Mouse (Mus musculus) large intestine, adult 2 months (tissue): ENCODE measurements around the gene Tcam1. TPM values are rescaled to one million over a fixed set of nuclear protein-coding genes. Genes with fewer than 3 reads are reported as not detected.

Experiments
- DNase-seq: peaks from one replicate; pipeline ENCODE4 v3.0.0-alpha.2; 2012; ENCODE audit warnings: low read depth, low spot score
- WGBS: fragments of 180-500 bp; shearing (Covaris S2); methylation state at CpG from one replicate; pipeline ENCODE4 v1.1.7; 2018; 5-methylcytosine and 5-hydroxymethylcytosine counted together
- polyA plus RNA-seq: library from polyadenylated mRNA; depleted of rRNA; stranded (reverse); fragments of >200 nt; gene quantifications from 2 replicates; pipeline ENCODE4 v1.2.3, GENCODE M21; 2012; rRNA removed

The Tcam1 gene
- polyA plus RNA-seq, 1 experiment: 0.12 TPM

DNA sequence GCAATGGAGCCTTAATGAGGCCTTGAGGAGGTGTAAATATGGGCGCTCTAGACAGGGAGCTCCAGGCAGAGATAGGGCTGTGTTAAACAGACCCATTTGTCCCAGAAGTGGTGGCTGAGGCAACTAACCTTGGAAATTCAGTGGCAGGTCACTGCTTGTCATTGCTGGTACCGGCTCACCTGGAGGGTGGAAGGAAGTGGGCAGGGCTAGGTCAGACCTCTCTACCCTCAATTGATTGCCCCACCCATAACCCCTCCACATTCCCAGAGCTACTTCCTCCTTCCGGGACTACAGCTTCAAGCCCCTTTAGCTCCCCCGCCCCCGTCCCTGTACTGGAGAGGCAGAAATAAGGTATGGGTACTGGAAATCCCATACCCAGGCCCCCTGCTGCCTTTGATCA lies 37.1 kb downstream of the Tcam1 start:
- no peak for DNase-seq
- 39% methylated on average over 5 of the region's 5 CpGs for WGBS

GRCm38 (mm10) chr11:106314333-106314812 lies 37.9 kb downstream of the Tcam1 start, which contains the start of gene Cd79b:
Gene Cd79b (minus strand): TSS chr11:106314762.
- 77% methylated on average over 9 of the region's 9 CpGs for WGBS
- DNase-seq: no peak

DNA sequence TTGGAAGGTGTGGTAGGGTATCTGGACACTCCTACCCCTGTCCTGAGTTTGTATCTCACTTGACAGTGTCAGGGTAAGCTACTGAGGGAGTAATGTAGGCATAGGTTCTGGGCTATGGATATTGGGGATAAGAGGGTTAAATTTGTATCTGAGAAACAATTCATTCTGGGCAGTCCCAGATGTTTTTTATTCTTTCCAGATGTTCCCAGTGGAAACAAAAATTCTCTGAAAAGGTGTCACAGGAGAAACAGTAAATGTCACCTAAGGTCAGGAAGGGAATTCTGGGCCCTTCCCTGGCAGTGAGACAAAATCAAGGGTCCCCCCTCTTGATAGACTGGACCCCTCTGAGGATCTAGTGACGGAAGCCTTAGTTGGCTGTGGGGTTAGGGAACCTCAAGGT lies 39.9 kb downstream of the Tcam1 start:
- 81% methylated on average over 1 of the region's 1 CpGs for WGBS
- no peak for DNase-seq

DNA sequence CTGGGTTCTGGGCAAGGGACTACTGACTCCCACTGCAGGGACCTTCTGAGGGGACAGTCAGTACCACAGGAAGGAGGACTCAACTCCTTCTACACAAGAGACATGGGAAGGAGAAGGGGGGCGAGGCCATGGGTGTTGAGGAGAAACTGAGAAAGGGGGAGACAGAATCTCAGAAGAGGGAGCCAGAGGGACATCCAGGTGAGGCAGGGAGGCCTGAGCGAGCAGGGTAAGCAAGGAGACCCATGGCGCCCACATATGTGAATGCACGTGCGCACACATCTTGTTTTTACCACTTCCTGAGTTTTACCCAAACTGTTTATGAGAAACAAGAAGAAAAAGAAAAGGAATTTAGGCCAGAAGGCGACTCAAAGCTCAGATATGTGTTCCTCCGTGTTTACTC lies 41.3 kb downstream of the Tcam1 start:
- DNase-seq: no peak
- 72% methylated on average over 7 of the region's 7 CpGs for WGBS

GRCm38 (mm10) chr11:106318406-106319366 lies 42.2 kb downstream of the Tcam1 start:
- no peak for DNase-seq
- WGBS: 49% methylated on average over 21 of the region's 21 CpGs

DNA sequence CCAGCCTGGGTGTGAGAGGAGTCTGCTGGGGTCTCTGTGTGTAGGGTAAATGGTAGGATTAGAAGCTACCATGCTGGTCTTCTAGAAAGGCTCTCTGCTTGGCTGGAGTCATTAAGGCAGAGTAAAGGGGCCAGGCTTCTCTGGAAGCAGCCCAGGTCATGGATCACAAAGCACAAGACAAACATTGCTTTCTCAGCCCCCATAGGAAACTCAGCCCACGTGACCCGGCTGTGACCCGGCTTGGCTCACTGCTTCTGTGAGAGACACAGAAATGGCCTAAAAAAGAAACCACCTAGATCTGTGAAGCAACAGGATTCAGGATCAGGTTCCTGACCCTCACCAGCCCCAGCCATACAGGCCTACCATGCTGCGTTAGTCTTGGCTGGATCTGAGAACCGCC lies 48.4 kb downstream of the Tcam1 start:
- 71% methylated on average over 5 of the region's 5 CpGs for WGBS

DNA sequence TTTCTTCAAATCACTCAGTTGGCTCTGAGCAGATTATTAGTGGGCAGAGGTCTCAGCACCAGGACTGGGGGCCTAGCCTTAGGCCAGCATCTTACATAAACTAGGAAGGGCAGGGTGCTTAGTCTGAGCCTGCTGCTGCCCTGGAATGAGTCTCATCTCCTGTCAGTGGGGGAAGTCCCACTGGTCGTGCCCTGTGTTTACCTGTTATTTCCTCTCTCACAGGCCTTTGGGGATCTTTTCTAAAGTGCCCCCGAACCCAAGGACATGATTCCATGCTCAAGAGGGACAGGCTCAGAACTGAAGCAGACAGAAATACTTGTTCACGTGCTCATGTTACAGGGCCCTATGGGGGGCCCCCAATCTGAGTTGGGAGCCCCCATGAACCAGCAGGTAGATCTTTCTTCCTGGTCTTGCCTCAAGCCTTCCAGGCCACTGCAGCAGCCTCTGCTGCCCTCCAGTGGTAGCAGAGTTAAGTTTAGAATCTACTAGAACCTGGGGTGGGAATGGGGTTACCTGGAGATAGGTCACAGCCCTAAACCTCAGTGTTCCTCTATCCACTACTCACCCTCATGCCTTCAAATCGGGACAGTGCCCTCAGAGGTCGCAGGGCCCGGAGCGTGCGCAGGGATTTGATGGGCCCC lies 49.2 kb downstream of the Tcam1 start:
- peak; percentile 19 for DNase-seq
- WGBS: 62% methylated on average over 8 of the region's 8 CpGs

More for the DNA sequence above, 48.4 kb downstream of the Tcam1 start:
- no peak for DNase-seq

GRCm38 (mm10) chr11:106326475-106326874 lies 50.0 kb downstream of the Tcam1 start:
- 80% methylated on average over 8 of the region's 8 CpGs for WGBS
- no peak for DNase-seq

GRCm38 (mm10) chr11:106328521-106328920 lies 52.0 kb downstream of the Tcam1 start:
- WGBS: 59% methylated on average over 5 of the region's 5 CpGs
- no peak for DNase-seq

- DNase-seq: no peak
- WGBS: 16% methylated on average over 6 of the region's 6 CpGs
Measured at GRCm38 (mm10) chr11:106329128-106329527, 52.7 kb downstream of the Tcam1 start.

GRCm38 (mm10) chr11:106329682-106330081 lies 53.2 kb downstream of the Tcam1 start:
- no peak for DNase-seq

DNA sequence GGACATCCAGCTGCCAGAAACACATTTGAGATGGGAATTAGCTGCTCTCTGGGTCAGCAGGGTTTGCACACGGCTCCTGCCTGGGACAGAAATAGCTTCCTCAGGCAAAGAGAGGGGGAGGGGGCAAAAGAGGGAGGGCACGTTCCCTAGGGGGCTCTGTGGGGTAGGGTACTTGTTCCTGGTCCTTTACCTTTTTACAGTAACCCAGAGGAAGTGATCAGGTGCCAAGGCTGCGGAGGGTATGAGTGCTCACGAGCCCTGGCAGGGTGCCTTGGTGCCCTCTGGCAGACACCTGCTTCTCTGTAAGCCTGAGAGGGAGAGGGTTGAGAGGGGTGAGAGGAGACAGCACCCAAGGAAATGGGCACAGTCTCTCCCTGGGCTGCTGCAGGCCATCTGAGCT lies 56.0 kb downstream of the Tcam1 start:
- WGBS: 27% methylated on average over 4 of the region's 4 CpGs
- DNase-seq: no peak

More at GRCm38 (mm10) chr11:106329682-106330081, 53.2 kb downstream of the Tcam1 start:
- 39% methylated on average over 7 of the region's 7 CpGs for WGBS

DNA sequence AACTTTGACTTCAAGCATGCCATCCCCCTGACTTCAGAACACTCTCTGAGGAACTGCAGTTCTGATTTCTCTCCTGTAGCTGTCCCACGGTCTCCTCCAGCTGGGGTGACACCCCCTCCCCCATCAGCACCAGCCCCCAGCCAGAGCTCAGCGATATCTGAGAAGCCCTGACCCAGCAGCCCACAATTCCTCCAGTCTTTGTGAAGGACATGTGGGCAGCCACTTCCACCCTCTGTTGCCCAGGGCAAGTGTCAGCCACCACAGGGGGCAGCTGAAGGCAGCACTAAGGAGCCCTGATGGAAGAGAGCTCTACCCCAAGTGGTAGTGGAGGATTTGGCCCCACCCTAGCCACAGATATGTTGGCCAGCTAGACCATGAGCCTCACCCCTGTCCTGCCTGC lies 57.6 kb downstream of the Tcam1 start:
- WGBS: 12% methylated on average over 2 of the region's 2 CpGs
- DNase-seq: no peak

DNA sequence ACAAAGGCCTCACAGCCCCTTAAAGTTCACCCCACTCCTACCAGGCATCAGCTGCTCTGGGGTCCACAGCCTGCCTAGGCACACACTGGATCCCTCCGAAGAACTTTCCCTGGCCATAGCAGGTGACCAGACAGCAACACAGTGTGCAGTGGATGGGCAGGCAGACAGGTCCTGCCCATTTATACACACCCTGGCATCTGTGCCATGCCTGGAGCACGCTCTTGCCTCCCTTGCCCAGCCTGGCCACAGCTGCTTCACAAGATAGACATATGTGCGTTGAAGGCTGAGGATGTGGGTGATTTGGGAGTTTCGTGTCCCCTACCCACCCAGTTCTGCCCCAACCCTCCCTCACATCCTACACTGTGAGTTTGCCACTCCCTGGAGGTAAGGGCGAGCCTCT lies 61.6 kb downstream of the Tcam1 start:
- DNase-seq: no peak
- 63% methylated on average over 5 of the region's 5 CpGs for WGBS

Other genes with a start within 250 kb of the Tcam1 start
- 27.3 and 41.3 TPM in 2 replicates for gene Dcaf7, start 239.8 kb upstream of the Tcam1 start, polyA plus RNA-seq
- 10.2 and 15.5 TPM in 2 replicates for gene Taco1, start 210.6 kb upstream of the Tcam1 start, polyA plus RNA-seq
- 15.0 and 23.5 TPM in 2 replicates for gene Map3k3, start 192.1 kb upstream of the Tcam1 start, polyA plus RNA-seq
- gene Gm10840, start 115.8 kb upstream of the Tcam1 start, polyA plus RNA-seq: not detected in 2 replicates
- 32.3 and 40.7 TPM in 2 replicates for gene Limd2, start 115.8 kb upstream of the Tcam1 start, polyA plus RNA-seq
- 10.9 and 12.1 TPM in 2 replicates for gene Strada, start 74.5 kb upstream of the Tcam1 start, polyA plus RNA-seq
- gene Ccdc47, start 60.3 kb upstream of the Tcam1 start, polyA plus RNA-seq: 9.5 and 13.7 TPM in 2 replicates
- 7.6 and 9.9 TPM in 2 replicates for gene Ddx42, start 59.7 kb upstream of the Tcam1 start, polyA plus RNA-seq
- gene Ftsj3, start 20.6 kb upstream of the Tcam1 start, polyA plus RNA-seq: 13.2 and 16.1 TPM in 2 replicates
- 55.5 and 62.4 TPM in 2 replicates for gene Psmc5, start 20.5 kb upstream of the Tcam1 start, polyA plus RNA-seq
- 136 and 162 TPM in 2 replicates for gene Smarcd2, start 3.7 kb upstream of the Tcam1 start, polyA plus RNA-seq
- gene Gh, start 25.2 kb downstream of the Tcam1 start, polyA plus RNA-seq: 0.27 and 0.82 TPM in 2 replicates
- gene Cd79b, start 38.1 kb downstream of the Tcam1 start, polyA plus RNA-seq: 39.6 and 60.0 TPM in 2 replicates
- gene Scn4a, start 76.6 kb downstream of the Tcam1 start, polyA plus RNA-seq: 0.27 and 0.42 TPM in 2 replicates
- 0.80 and 2.1 TPM in 2 replicates for gene Prr29, start 88.8 kb downstream of the Tcam1 start, polyA plus RNA-seq
- 13.2 and 16.2 TPM in 2 replicates for gene Icam2, start 111.4 kb downstream of the Tcam1 start, polyA plus RNA-seq
- 11.8 and 26.1 TPM in 2 replicates for gene Ern1, start 211.2 kb downstream of the Tcam1 start, polyA plus RNA-seq